Mouse (Mus musculus) adrenal gland, postnatal 14 days (tissue): ENCODE data around the gene 1700007K13Rik. TPM values are rescaled to one million over a fixed set of nuclear protein-coding genes. Genes with fewer than 3 reads are reported as not detected.

ENCODE experiments used
- DNase-seq: peaks from one replicate; pipeline ENCODE4 v3.0.0; 2021; ENCODE audit warnings: mixed read lengths
- total RNA-seq: library from RNA; stranded (reverse); gene quantifications from 2 replicates; pipeline ENCODE4 v1.2.3, GENCODE M21; 2021

The 1700007K13Rik gene
- total RNA-seq, 1 experiment from 2014 or later, result 0.93 TPM

- no peak for DNase-seq
These were observed 3.3 kb upstream of the 1700007K13Rik start for GRCm38 (mm10) chr2:28469461-28469860.

- DNase-seq, result peak; percentile 32
These were observed 2.5 kb upstream of the 1700007K13Rik start for GRCm38 (mm10) chr2:28468486-28469225.

GRCm38 (mm10) chr2:28467860-28468485 is 1.8 kb upstream of the 1700007K13Rik start, which contains the start of gene Mrps2:
Mrps2 (plus strand) TSS chr2:28468066.
- peak; percentile 94 for DNase-seq

GRCm38 (mm10) chr2:28464919-28465318 is 1.2 kb downstream of the 1700007K13Rik start:
- no peak for DNase-seq

GRCm38 (mm10) chr2:28463919-28464318 is 2.2 kb downstream of the 1700007K13Rik start:
- peak; percentile 64 for DNase-seq

- DNase-seq, result no peak
These were observed 9.5 kb downstream of the 1700007K13Rik start for GRCm38 (mm10) chr2:28456616-28457015.

GRCm38 (mm10) chr2:28453539-28453938 is 12.6 kb downstream of the 1700007K13Rik start:
- DNase-seq, result no peak

GRCm38 (mm10) chr2:28451663-28452062 is 14.5 kb downstream of the 1700007K13Rik start:
- DNase-seq, result no peak

GRCm38 (mm10) chr2:28447315-28447670 is 18.8 kb downstream of the 1700007K13Rik start:
- DNase-seq, result no peak

- DNase-seq, result peak; percentile 58
These were observed 19.4 kb downstream of the 1700007K13Rik start, which contains the start of gene Ppp1r26 for GRCm38 (mm10) chr2:28446515-28447314. Ppp1r26 (plus strand) TSS chr2:28446800.

- DNase-seq, result no peak
These were observed 20.0 kb downstream of the 1700007K13Rik start for GRCm38 (mm10) chr2:28446181-28446514.

- no peak for DNase-seq
These were observed 21.1 kb downstream of the 1700007K13Rik start for GRCm38 (mm10) chr2:28445082-28445481.

GRCm38 (mm10) chr2:28440842-28441241 is 25.3 kb downstream of the 1700007K13Rik start:
- no peak for DNase-seq

GRCm38 (mm10) chr2:28435401-28435800 is 30.7 kb downstream of the 1700007K13Rik start:
- no peak for DNase-seq

- DNase-seq, result no peak
These were observed 32.6 kb downstream of the 1700007K13Rik start for GRCm38 (mm10) chr2:28433512-28433911.

- DNase-seq, result peak; percentile 83
These were observed 33.3 kb downstream of the 1700007K13Rik start for GRCm38 (mm10) chr2:28432811-28433210.

GRCm38 (mm10) chr2:28430846-28431245 is 35.3 kb downstream of the 1700007K13Rik start:
- no peak for DNase-seq

- DNase-seq, result no peak
These were observed 38.9 kb downstream of the 1700007K13Rik start for GRCm38 (mm10) chr2:28427226-28427625.

- peak; percentile 77 for DNase-seq
These were observed 43.0 kb downstream of the 1700007K13Rik start for GRCm38 (mm10) chr2:28423167-28423566.

- DNase-seq, result peak; percentile 92
These were observed 46.2 kb downstream of the 1700007K13Rik start for GRCm38 (mm10) chr2:28419898-28420297.

GRCm38 (mm10) chr2:28418034-28418433 is 48.1 kb downstream of the 1700007K13Rik start:
- peak; percentile 95 for DNase-seq

GRCm38 (mm10) chr2:28416511-28416910 is 49.6 kb downstream of the 1700007K13Rik start:
- DNase-seq, result no peak
